Mouse (Mus musculus) G1E (cell line): ENCODE results near the gene Abcg1.

Experiments
- CTCF ChIP-seq: IDR thresholded peaks from 2 replicates; pipeline ENCODE4 v1.5.1; 2012; ENCODE audit warnings: low read depth, low read length, inconsistent platforms, mixed read lengths
- GATA1 ChIP-seq: IDR thresholded peaks from 2 replicates; pipeline ENCODE4 v1.6.1; 2012; ENCODE audit warnings: borderline replicate concordance, low read length, inconsistent platforms, mixed read lengths
- POLR2AphosphoS5 ChIP-seq: IDR thresholded peaks from 2 replicates; pipeline ENCODE4 v1.6.1; 2012; ENCODE audit warnings: low read depth, low read length, inconsistent platforms; ENCODE audit not compliant: insufficient replicate concordance
- TAL1 ChIP-seq: conservative IDR thresholded peaks from 2 replicates; pipeline ENCODE4 v1.6.1; 2012; ENCODE audit warnings: low read depth, low read length, inconsistent platforms, mixed read lengths

DNA sequence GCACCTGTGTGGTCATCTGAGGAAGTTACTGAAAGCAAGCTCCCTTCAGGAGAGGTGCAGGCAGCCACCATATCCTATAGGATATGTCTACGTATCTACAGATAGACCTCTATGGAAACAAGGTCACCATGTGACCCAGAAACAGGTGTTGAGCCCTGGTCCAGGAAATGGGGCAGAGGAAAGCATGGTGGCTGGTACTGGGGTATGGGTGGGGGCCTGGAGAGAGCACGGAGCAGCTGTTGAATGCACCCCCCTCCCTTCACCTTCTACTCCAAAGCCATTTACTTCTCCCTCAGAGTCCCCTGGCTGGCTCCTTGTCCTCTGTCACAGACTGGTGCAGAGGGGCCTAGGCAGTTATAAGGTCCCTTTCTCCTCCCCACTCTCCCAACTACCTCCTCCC, 106.3 kb downstream of the Abcg1 start:
- TF ChIP-seq TAL1 (no peak), CTCF (no peak), GATA1 (no peak), POLR2AphosphoS5 (no peak)
